Mouse (Mus musculus): ENCODE data around the gene Tesc. TPM values are rescaled to one million over a fixed set of nuclear protein-coding genes. Genes with fewer than 3 reads are reported as not detected.

Tesc gene
- total and polyA plus RNA-seq, 3 experiments, result 0.34 to 0.80 TPM; not detected in 1

- Histone ChIP-seq H3K36me3 (replicated peaks in 1 of 2; ENCODE audit: control insufficient read depth in 1 of 2, insufficient read depth in 1 of 2, low read length in 1 of 2) (peaks cover 56 to 99% of the 10 kb centered on the region in 2 experiments), H3K27me3 (replicated peaks) (no peaks in the 10 kb centered on the region), H3K4me2 (ENCODE audit: insufficient read depth, low read depth, poor library complexity, severe bottlenecking) (no peak overlapping the region), H3K27ac (ENCODE audit: insufficient read depth, low read depth) (no peak overlapping the region), H3K9ac (ENCODE audit: insufficient read depth, low read depth) (no peak overlapping the region), H3K79me2 (replicated peaks; ENCODE audit: control insufficient read depth, extremely low read depth, insufficient read depth, poor library complexity, severe bottlenecking) (no peaks in the 10 kb centered on the region), H3K4me3 (replicated peaks in 1 of 3; ENCODE audit: low read depth in 2 of 3, low read length in 2 of 3, poor library complexity in 1 of 3) (no peak overlapping the region), H3K9me3 (replicated peaks; ENCODE audit: low read length) (peaks cover 4% of the 10 kb centered on the region), H3K4me1 (ENCODE audit: control insufficient read depth in 1 of 2, insufficient read depth in 2 of 2) (no peaks in the 10 kb centered on the region)
- dilution Hi-C loops (cut with MboI; ENCODE audit: extremely low pct_ligation_motif_present, extremely low pct_unique_long_range_greater_than_20kb, low sequenced_read_pairs), result no loop called here
- TF ChIP-seq TBP (conservative IDR thresholded peaks at IDR 0.05; ENCODE audit: low read depth, low read length), result no peak
- no peak for TF ChIP-seq ELF1 (IDR thresholded peaks at IDR 0.05; ENCODE audit: low read depth, low read length)
- no peak for TF ChIP-seq USF2 (conservative IDR thresholded peaks at IDR 0.05; ENCODE audit: low read depth, low read length)
- TF ChIP-seq KAT2A (IDR thresholded peaks at IDR 0.05; ENCODE audit: insufficient replicate concordance, low read length), result no peak
- no peak for TF ChIP-seq POLR2A (IDR thresholded peaks at IDR 0.05; ENCODE audit: low read depth, low read length)
- no peak for TF ChIP-seq MEF2A (IDR thresholded peaks at IDR 0.05; ENCODE audit: borderline replicate concordance, low read depth, low read length)
- no peak for TF ChIP-seq CTCF (conservative IDR thresholded peaks at IDR 0.05 in 1 of 2, IDR thresholded peaks at IDR 0.05 in 1 of 2; ENCODE audit: low read depth in 2 of 2, low read length in 2 of 2)
- no peak for TF ChIP-seq UBTF (IDR thresholded peaks at IDR 0.05; ENCODE audit: low read depth, low read length)
- TF ChIP-seq E2F4 (IDR thresholded peaks at IDR 0.05; ENCODE audit: insufficient replicate concordance, low read depth, low read length), result no peak
- no peak for TF ChIP-seq JUND (conservative IDR thresholded peaks at IDR 0.05; ENCODE audit: low read depth, low read length)
- TF ChIP-seq BHLHE40 (IDR thresholded peaks at IDR 0.05; ENCODE audit: low read depth, low read length), result no peak
- no peak for TF ChIP-seq IRF4 (IDR thresholded peaks at IDR 0.05; ENCODE audit: low read depth, low read length)
- no peak for TF ChIP-seq MYC (IDR thresholded peaks at IDR 0.05; ENCODE audit: low read depth, low read length)
- no peak for TF ChIP-seq USF1 (IDR thresholded peaks at IDR 0.05; ENCODE audit: low read depth, low read length)
- no peak for TF ChIP-seq ETS1 (conservative IDR thresholded peaks at IDR 0.05; ENCODE audit: low read depth, low read length)
- TF ChIP-seq POLR2AphosphoS2 (IDR thresholded peaks at IDR 0.05; ENCODE audit: low read depth, low read length), result no peak
- TF ChIP-seq JUN (IDR thresholded peaks at IDR 0.05; ENCODE audit: insufficient read depth, low read depth, low read length), result no peak
- no peak for TF ChIP-seq NRF1 (IDR thresholded peaks at IDR 0.05; ENCODE audit: low read depth, low read length)
- TF ChIP-seq CHD2 (IDR thresholded peaks at IDR 0.05; ENCODE audit: low read length), result no peak
- no peak for DNase-seq (ENCODE audit: extremely low read depth)
- in situ Hi-C loops (cut with MboI; ENCODE audit: low pct_ligation_motif_present, low pct_unique_long_range_greater_than_20kb, low sequenced_read_pairs), result no loop called here
Observed at GRCm38 (mm10) chr5:118095433-118095832, 67.9 kb downstream of the Tesc start.

DNA sequence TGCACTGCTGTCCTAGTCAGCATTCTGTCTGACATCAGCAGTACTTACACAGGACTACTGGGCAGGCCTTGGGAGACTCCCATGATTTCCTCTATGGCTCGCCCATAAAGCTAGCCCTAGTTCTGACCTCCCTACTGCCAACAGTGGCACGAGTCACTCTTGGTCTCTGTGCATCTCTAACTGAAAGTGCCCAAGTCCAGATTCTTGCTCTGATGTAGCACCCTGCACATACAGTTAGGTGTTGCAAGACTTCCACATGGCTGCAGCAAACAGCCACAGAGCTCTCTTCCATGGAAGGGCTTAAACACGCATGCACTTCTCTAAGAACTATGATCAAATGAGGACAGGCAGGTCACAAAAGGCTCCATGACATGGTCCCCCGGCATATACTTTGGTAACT, 68.3 kb downstream of the Tesc start:
- H3K27me3 ChIP-seq (replicated peaks), result no peaks in the 10 kb centered on the region
- H3K36me3 ChIP-seq (replicated peaks in 1 of 2; ENCODE audit: control insufficient read depth in 1 of 2, insufficient read depth in 1 of 2, low read length in 1 of 2), result peaks cover 56 to 99% of the 10 kb centered on the region in 2 experiments
- peaks cover 4% of the 10 kb centered on the region for H3K9me3 ChIP-seq (replicated peaks; ENCODE audit: low read length)
- no peak for DNase-seq (ENCODE audit: extremely low read depth)
- H3K27ac ChIP-seq (ENCODE audit: insufficient read depth, low read depth), result no peak overlapping the region
- dilution Hi-C loops (cut with MboI; ENCODE audit: extremely low pct_ligation_motif_present, extremely low pct_unique_long_range_greater_than_20kb, low sequenced_read_pairs), result no loop called here
- no peak overlapping the region for H3K4me2 ChIP-seq (ENCODE audit: insufficient read depth, low read depth, poor library complexity, severe bottlenecking)
- no peaks in the 10 kb centered on the region for H3K79me2 ChIP-seq (replicated peaks; ENCODE audit: control insufficient read depth, extremely low read depth, insufficient read depth, poor library complexity, severe bottlenecking)
- in situ Hi-C loops (cut with MboI; ENCODE audit: low pct_ligation_motif_present, low pct_unique_long_range_greater_than_20kb, low sequenced_read_pairs), result no loop called here
- no peak overlapping the region for H3K9ac ChIP-seq (ENCODE audit: insufficient read depth, low read depth)
- TF ChIP-seq UBTF (IDR thresholded peaks at IDR 0.05; ENCODE audit: low read depth, low read length) (no peak), PAX5 (IDR thresholded peaks at IDR 0.05; ENCODE audit: low read length) (no peak), NRF1 (IDR thresholded peaks at IDR 0.05; ENCODE audit: low read depth, low read length) (no peak), BHLHE40 (IDR thresholded peaks at IDR 0.05; ENCODE audit: low read depth, low read length) (no peak), CHD1 (IDR thresholded peaks at IDR 0.05; ENCODE audit: low read depth, low read length) (no peak), IRF4 (IDR thresholded peaks at IDR 0.05; ENCODE audit: low read depth, low read length) (no peak), GABPA (IDR thresholded peaks at IDR 0.05; ENCODE audit: insufficient replicate concordance, low read depth, low read length) (no peak), HCFC1 (IDR thresholded peaks at IDR 0.05; ENCODE audit: low read depth, low read length) (no peak), NELFE (IDR thresholded peaks at IDR 0.05; ENCODE audit: low read depth, low read length) (no peak), MAZ (IDR thresholded peaks at IDR 0.05; ENCODE audit: low read depth, low read length) (no peak), RAD21 (IDR thresholded peaks at IDR 0.05; ENCODE audit: low read depth, low read length) (no peak), ZNF384 (IDR thresholded peaks at IDR 0.05; ENCODE audit: low read depth, low read length) (no peak), ZC3H11A (IDR thresholded peaks at IDR 0.05; ENCODE audit: low read depth, low read length) (no peak), SIN3A (IDR thresholded peaks at IDR 0.05; ENCODE audit: low read length) (no peak), CTCF (conservative IDR thresholded peaks at IDR 0.05 in 1 of 2, IDR thresholded peaks at IDR 0.05 in 1 of 2; ENCODE audit: low read depth in 2 of 2, low read length in 2 of 2) (no peak)
- H3K4me3 ChIP-seq (replicated peaks in 1 of 3; ENCODE audit: low read depth in 2 of 3, low read length in 2 of 3, poor library complexity in 1 of 3), result no peak overlapping the region
- no peaks in the 10 kb centered on the region for H3K4me1 ChIP-seq (ENCODE audit: control insufficient read depth in 1 of 2, insufficient read depth in 2 of 2)

Data from CH12.LX (cell line).